Mouse (Mus musculus): ENCODE results near the gene Pald1. TPM values are rescaled to one million over a fixed set of nuclear protein-coding genes. Genes with fewer than 3 reads are reported as not detected.
A peak's percentile ranks its signal among the peaks of the same experiment; 100 is the strongest.

Gene Pald1
- 22.9 and 31.9 TPM in 2 replicates for polyA plus RNA-seq (2012; ENCODE audit: insufficient read depth, insufficient read length, missing spikeins)

DNA sequence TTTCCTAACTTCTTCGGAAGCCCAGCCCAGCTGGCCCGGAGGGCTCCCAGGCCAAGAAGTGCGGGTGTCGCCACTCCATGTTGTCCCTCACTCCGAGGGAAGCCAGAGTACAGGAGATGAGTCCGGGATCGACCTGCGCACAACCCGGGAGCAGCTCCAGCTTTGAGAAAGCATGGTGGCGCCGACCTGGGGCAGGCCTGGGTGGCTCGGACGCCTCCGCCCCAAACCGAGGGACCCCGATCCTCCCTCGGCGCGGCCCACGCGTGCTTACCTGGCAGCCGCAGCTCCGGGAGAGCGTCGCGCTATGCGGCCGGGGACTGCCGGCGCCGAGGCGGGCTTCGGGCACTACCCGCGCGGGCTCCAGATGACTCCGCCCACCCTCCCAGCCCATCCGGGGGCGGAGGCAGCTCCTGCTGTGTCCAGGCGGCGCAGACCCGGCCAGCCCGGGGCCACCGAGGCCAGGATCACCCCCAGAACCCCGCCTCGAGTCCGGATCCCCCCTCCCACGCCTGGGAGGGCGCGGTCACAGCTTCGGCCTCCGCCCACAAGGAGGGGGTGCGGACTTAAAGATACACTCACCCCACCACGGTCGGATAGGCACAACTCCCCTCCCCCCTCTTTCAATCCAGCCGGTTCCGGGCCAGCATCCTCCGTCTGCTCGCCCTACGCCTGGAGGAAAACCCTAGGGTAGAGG, at the start of gene Pald1:
Gene Pald1 (minus strand): TSS at position 510 of the 694 bp plus-strand sequence.
- Histone ChIP-seq H3K27ac (replicated peaks; ENCODE audit: low read depth, low read length) (peak within 1 kb of the TSS; percentile 91), H3K4me3 (ENCODE audit: insufficient read depth, low read depth, low read length) (peak within 1 kb of the TSS; percentile 94), H3K4me1 (ENCODE audit: control insufficient read depth, insufficient read depth, insufficient read length, low read length) (peaks cover 16% of the 10 kb centered on the region)

- Histone ChIP-seq H3K4me1 (ENCODE audit: control insufficient read depth, insufficient read depth, insufficient read length, low read length) (peaks cover 22% of the 10 kb centered on the region), H3K27ac (replicated peaks; ENCODE audit: low read depth, low read length) (no peak overlapping the region), H3K4me3 (ENCODE audit: insufficient read depth, low read depth, low read length) (no peak overlapping the region)
Measured at GRCm38 (mm10) chr10:61431375-61431774, 48.0 kb upstream of the Pald1 start.

DNA sequence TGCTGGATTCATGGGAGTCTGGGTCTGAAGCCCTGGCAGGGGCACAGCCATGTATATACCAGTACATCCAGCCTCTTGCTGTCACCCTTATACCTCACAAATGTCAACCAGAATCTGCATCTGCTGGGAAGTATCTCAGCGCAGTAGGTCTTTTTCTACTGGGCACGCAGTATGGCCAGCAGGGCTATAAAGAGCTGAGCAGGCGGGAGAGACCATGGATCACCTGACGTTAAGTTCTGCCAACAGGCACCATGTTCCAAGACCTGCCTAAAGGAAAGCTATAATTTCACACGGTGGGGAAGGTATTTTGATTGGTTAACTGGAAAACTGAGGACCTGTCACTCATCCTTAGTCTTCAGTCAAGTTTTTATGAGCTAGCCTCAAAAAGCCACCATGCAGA, 45.7 kb upstream of the Pald1 start:
- H3K27ac ChIP-seq (replicated peaks; ENCODE audit: low read depth, low read length): 0 out of 2 replicates have a peak overlapping the region, but pooled peaks have one; percentile 19
- peaks cover 42% of the 10 kb centered on the region for H3K4me1 ChIP-seq (ENCODE audit: control insufficient read depth, insufficient read depth, insufficient read length, low read length)
- H3K4me3 ChIP-seq (ENCODE audit: insufficient read depth, low read depth, low read length): no peak overlapping the region

DNA sequence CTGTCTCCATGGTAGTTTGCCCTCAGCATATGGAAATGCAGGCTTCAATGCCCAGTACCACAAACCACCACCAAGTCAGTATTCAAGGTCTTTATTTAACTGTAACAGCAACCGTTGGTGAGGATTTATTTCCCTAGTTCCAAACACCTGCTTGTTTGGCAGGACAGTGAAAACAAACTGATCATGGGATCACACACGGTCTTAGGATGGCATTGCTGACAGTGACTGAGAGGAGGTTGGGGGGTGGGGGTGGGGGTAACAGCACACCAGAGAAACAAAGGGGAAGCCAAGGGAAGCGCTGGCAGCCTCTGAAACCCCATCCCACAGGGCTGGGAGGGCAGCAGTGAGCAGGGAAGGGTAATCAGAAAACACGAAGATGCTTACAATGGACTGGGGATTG, 45.1 kb upstream of the Pald1 start:
- Histone ChIP-seq H3K4me3 (ENCODE audit: insufficient read depth, low read depth, low read length) (no peak overlapping the region), H3K4me1 (ENCODE audit: control insufficient read depth, insufficient read depth, insufficient read length, low read length) (peaks cover 44% of the 10 kb centered on the region), H3K27ac (replicated peaks; ENCODE audit: low read depth, low read length) (no peak overlapping the region)

DNA sequence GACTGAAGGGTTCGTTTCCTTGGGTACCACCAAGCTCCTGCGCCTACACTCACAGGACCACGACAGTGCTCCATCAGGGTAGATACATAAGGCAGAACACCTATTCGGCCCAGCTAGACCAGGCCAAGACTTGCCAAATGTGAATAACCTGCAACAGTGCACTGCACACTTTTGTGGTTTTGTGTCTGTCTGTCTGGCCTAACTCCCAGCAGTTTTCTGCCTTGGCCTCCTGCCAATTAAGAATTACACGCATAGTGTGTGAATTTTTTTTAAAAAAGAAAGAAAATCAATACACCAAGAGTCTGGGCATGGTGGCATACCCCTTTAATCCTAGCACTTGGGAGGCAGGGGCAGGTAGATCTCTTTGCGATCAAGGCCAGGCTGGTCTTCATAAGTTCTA, 44.6 kb upstream of the Pald1 start:
- H3K4me3 ChIP-seq (ENCODE audit: insufficient read depth, low read depth, low read length): no peak overlapping the region
- no peak overlapping the region for H3K27ac ChIP-seq (replicated peaks; ENCODE audit: low read depth, low read length)
- peaks cover 44% of the 10 kb centered on the region for H3K4me1 ChIP-seq (ENCODE audit: control insufficient read depth, insufficient read depth, insufficient read length, low read length)

DNA sequence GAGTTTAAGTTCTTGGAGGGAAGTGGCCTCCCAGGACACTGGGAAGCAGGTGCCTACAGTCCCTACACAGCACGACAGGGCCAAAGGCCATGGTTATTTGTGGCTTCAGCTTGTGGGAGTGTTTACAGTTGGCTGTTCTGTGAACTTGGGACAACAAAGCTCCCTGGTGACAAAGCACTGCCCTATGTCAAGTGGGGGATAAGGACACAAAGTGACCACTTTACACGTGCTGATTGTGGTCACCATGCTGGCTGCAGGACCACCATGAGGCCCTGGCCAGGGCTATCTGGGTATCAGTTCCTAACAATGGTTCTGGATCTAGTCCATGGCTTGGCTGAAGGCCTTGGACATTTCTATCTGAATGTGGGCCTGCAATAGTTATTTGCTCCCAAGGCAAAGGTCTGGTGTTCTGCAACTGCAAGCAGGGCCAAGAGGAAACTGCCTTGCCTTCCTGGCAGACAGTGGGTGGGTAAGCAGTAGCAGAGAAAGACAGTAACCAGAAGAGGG, 43.0 kb upstream of the Pald1 start:
- Histone ChIP-seq H3K4me1 (ENCODE audit: control insufficient read depth, insufficient read depth, insufficient read length, low read length) (peaks cover 44% of the 10 kb centered on the region), H3K27ac (replicated peaks; ENCODE audit: low read depth, low read length) (peak overlapping the region; percentile 85), H3K4me3 (ENCODE audit: insufficient read depth, low read depth, low read length) (no peak overlapping the region)

GRCm38 (mm10) chr10:61425047-61425446, 41.7 kb upstream of the Pald1 start:
- H3K27ac ChIP-seq (replicated peaks; ENCODE audit: low read depth, low read length): peak overlapping the region; percentile 85
- peaks cover 50% of the 10 kb centered on the region for H3K4me1 ChIP-seq (ENCODE audit: control insufficient read depth, insufficient read depth, insufficient read length, low read length)
- no peak overlapping the region for H3K4me3 ChIP-seq (ENCODE audit: insufficient read depth, low read depth, low read length)

DNA sequence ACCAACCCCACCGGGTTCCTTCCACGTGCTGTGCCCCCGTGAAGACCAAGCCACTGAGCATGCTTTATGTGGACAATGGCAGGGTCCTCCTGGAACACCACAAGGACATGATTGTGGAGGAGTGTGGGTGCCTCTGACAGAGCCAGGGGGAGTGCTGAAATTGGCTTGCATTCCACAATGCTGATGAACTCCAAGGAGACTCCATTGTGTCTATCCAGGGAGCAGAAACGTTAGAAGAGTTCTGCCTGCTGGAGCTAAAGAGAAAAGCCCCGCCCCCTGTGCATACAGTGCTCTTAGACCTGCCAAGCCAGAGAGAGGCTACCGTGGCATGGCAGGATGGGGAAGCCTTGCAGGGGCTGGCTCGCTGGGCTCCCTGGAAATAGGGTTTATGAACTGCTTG, 41.2 kb upstream of the Pald1 start:
- Histone ChIP-seq H3K4me1 (ENCODE audit: control insufficient read depth, insufficient read depth, insufficient read length, low read length) (peaks cover 50% of the 10 kb centered on the region), H3K4me3 (ENCODE audit: insufficient read depth, low read depth, low read length) (no peak overlapping the region), H3K27ac (replicated peaks; ENCODE audit: low read depth, low read length) (no peak overlapping the region)

DNA sequence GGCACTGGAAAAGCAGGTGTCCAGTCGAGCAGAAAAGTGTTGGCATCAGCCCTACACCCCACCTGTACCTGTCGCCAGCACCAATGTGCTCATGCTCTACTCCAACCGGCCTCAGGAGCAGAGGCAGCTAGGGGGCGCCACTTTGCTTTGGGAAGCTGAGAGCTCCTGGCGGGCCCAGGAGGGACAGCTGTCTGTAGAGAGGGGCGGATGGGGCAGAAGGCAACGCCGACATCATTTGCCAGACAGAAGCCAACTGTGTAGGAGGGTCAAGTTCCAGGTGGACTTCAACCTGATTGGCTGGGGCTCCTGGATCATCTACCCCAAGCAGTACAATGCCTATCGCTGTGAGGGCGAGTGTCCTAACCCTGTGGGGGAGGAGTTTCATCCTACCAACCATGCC, 40.0 kb upstream of the Pald1 start:
- Histone ChIP-seq H3K27ac (replicated peaks; ENCODE audit: low read depth, low read length) (no peak overlapping the region), H3K4me3 (ENCODE audit: insufficient read depth, low read depth, low read length) (no peak overlapping the region), H3K4me1 (ENCODE audit: control insufficient read depth, insufficient read depth, insufficient read length, low read length) (peaks cover 53% of the 10 kb centered on the region)

DNA sequence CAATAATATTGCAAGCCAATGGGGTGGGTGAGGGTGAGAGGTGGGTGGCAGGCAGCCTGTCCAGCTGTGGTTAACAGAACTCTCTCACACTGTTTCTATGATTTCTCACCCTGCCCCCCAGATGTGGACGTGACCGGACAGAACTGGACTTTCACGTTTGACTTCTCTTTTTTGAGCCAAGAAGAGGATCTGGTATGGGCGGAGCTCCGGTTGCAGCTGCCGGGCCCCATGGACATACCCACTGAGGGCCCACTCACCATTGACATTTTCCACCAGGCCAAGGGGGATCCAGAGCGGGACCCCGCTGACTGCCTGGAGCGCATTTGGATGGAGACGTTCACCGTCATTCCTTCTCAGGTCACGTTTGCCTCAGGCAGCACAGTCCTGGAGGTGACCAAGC, 39.5 kb upstream of the Pald1 start:
- no peak overlapping the region for H3K27ac ChIP-seq (replicated peaks; ENCODE audit: low read depth, low read length)
- H3K4me1 ChIP-seq (ENCODE audit: control insufficient read depth, insufficient read depth, insufficient read length, low read length): peaks cover 49% of the 10 kb centered on the region
- H3K4me3 ChIP-seq (ENCODE audit: insufficient read depth, low read depth, low read length): no peak overlapping the region

DNA sequence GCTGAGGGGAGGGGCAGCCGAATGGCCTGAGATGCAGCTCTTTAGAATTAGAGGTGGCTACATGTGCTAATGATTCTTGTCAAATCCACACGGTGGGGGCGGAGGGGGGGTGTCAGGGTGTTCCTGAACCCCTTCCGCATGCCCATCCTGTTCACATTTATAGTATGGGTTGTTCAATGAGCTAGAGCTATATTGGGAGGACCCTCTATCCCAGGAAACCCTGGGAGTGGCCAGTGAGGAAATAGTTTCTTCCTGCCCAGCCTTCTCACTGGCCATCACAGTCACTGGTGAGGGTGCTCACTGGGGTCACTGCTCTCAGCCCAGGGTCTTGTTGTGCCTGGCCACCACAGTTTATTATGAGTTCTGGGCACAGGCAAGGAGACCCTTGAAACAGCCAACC, 36.7 kb upstream of the Pald1 start:
- H3K4me3 ChIP-seq (ENCODE audit: insufficient read depth, low read depth, low read length): no peak overlapping the region
- H3K27ac ChIP-seq (replicated peaks; ENCODE audit: low read depth, low read length): peak overlapping the region; percentile 90
- peaks cover 28% of the 10 kb centered on the region for H3K4me1 ChIP-seq (ENCODE audit: control insufficient read depth, insufficient read depth, insufficient read length, low read length)

- H3K27ac ChIP-seq (replicated peaks; ENCODE audit: low read depth, low read length): peak overlapping the region; percentile 88
- peak overlapping the region; percentile 58 for H3K4me3 ChIP-seq (ENCODE audit: insufficient read depth, low read depth, low read length)
- peaks cover 21% of the 10 kb centered on the region for H3K4me1 ChIP-seq (ENCODE audit: control insufficient read depth, insufficient read depth, insufficient read length, low read length)
Measured at GRCm38 (mm10) chr10:61419146-61419545, 35.8 kb upstream of the Pald1 start.

GRCm38 (mm10) chr10:61418131-61418900, 35.0 kb upstream of the Pald1 start:
- Histone ChIP-seq H3K4me3 (ENCODE audit: insufficient read depth, low read depth, low read length) (peak overlapping the region; percentile 58), H3K27ac (replicated peaks; ENCODE audit: low read depth, low read length) (no peak overlapping the region; the same call in 1 of the 2 replicates), H3K4me1 (ENCODE audit: control insufficient read depth, insufficient read depth, insufficient read length, low read length) (peaks cover 17% of the 10 kb centered on the region)

DNA sequence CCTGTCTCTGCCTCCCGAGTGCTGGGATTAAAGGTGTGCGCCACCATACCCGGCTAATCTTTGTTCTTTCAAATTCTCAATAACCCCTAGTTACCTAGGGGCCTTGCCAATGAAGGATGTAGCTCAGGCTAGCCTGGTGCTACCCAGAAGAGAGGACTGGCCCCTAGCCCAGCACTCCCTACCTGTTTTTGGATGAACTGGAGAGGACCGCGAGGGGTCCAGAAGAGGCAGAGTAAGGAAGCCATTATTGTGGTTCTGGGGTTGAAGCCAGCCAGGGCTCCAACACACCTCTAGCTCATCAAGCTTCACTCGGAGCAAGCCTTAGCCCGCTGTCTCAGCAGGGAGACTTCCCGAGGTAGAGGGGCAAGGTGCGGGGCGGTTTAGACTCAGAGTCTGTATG, 34.3 kb upstream of the Pald1 start, which contains the start of gene Nodal:
Gene Nodal (plus strand): TSS at position 301 of the 400 bp plus-strand sequence.
- Histone ChIP-seq H3K27ac (replicated peaks; ENCODE audit: low read depth, low read length) (no peak within 1 kb of the TSS; the same call in 1 of the 2 replicates), H3K4me1 (ENCODE audit: control insufficient read depth, insufficient read depth, insufficient read length, low read length) (peaks cover 17% of the 10 kb centered on the region), H3K4me3 (ENCODE audit: insufficient read depth, low read depth, low read length) (peak within 1 kb of the TSS; percentile 58)

DNA sequence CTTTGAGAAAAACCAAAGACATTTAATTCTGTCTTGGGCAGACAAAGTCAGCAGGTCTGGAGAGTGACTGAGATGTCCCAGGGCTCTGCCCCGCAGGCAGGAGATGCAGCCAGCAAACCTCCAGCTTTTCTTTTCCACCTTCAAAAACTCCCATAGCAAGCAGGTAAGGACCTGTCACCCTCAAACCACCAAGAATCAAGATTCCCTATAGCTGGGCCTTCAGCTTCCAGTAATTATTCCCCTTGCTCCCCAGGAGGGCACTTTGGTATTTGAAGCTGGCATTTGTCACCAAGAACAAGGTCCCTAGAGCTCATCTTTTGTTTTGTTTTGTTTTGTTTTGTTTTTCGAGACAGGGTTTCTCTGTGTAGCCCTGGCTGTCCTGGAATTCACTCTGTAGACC, 33.7 kb upstream of the Pald1 start:
- no peak overlapping the region for H3K27ac ChIP-seq (replicated peaks; ENCODE audit: low read depth, low read length)
- no peak overlapping the region for H3K4me3 ChIP-seq (ENCODE audit: insufficient read depth, low read depth, low read length)
- H3K4me1 ChIP-seq (ENCODE audit: control insufficient read depth, insufficient read depth, insufficient read length, low read length): peaks cover 17% of the 10 kb centered on the region
